Mouse (Mus musculus): ENCODE measurements at regions not wholly inside any gene's neighbourhood (a gene's known extent, or its start where the extent isn't known, plus 50 kb on each side); places are given as distances from the start of the nearest gene placed in this dataset.

DNA sequence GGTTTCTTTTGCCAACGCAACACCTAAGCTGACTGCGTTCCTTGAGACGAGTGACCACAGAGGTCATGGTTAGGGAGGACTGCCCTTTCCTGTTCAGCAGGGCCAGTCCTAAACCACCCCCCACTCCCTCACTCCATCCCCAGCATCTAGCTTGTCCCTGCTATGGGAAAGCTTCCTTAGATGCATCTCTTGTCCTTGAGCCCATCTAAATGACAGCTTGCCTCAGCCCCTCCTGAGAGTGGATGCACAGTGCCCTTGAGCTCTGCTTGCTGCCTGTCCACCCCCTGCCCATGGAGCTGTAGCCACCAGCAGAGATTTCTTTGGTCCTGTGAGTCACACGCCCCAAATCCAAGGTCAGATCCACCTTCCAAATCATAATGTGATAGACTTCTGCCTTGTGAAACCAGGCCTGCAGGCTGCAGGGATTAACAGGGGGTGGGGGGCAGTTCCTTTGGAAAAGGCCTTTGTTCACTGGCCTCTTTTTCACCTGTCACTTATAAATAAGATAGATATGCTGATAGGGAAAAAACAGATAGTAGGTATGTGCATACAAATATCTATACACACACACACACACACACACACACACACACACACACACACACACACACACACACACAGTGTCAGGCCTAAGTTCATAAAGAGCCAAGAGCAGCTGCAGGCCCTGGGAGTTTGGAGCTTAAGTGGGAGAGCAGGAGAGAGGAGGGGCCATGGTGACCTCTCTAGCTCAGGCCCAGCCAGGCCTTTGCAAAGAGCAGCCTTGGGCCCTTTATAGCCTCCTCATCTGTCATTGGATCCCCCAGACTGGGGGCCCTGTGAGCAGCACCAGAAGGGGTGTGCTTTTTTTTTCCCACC lies 56.4 kb upstream of the Adra2c start:
- Histone ChIP-seq H3K9me3 (ENCODE audit: control insufficient read depth, low read length) (no peaks in the 10 kb centered on the region), H3K4me2 (ENCODE audit: low read depth) (no peak overlapping the region), H3K4me3 (ENCODE audit: insufficient read depth in 1 of 2, low read depth in 2 of 2, low read length in 2 of 2) (no peak overlapping the region), H3K27ac (no peak overlapping the region), H3K4me1 (replicated peaks; ENCODE audit: control insufficient read depth in 2 of 2, insufficient read depth in 2 of 2, low read length in 1 of 2) (no peaks in the 10 kb centered on the region), H3K36me3 (replicated peaks; ENCODE audit: control insufficient read depth, insufficient read depth, low read depth) (no peaks in the 10 kb centered on the region), H3K9ac (replicated peaks) (no peak overlapping the region), H3K27me3 (ENCODE audit: control insufficient read depth, insufficient read depth, low read length) (no peaks in the 10 kb centered on the region)
- DNase-seq (ENCODE audit: low read depth in 3 of 3, low spot score in 3 of 3), result no peak
- 54% methylated on average over 4 of the region's 4 CpGs for WGBS (ENCODE audit: insufficient replicate concordance)
- no peak for ATAC-seq (ENCODE audit: insufficient read depth)
- TF ChIP-seq EP300 (IDR thresholded peaks at IDR 0.05; ENCODE audit: low read depth) (no peak), CTCF (IDR thresholded peaks at IDR 0.05; ENCODE audit: low read depth) (no peak)

DNA sequence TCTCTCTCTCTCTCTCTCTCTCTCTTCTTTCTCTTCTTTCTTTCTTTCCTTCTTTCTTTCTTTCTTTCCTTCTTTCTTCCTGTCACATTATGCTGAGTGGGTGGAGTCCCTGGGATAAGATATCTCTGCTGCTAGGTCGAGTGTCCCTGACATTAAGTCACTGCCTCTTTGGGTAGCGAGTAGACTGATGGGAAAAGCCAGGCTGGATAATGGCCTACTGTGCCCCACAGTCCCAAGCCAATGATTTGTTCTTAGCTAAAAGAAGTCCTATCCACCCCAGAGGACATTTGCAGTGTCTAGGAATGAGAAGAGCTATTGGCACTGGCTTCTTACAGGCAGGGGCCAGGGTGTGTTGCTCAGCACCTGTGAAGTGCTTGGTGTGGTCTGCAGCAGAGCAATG lies 61.8 kb upstream of the Adra2c start:
- Histone ChIP-seq H3K4me3 (ENCODE audit: insufficient read depth in 1 of 2, low read depth in 2 of 2, low read length in 2 of 2) (no peak overlapping the region), H3K9me3 (ENCODE audit: control insufficient read depth, low read length) (no peaks in the 10 kb centered on the region), H3K4me2 (ENCODE audit: low read depth) (no peak overlapping the region), H3K9ac (replicated peaks) (no peak overlapping the region), H3K27ac (no peak overlapping the region), H3K36me3 (replicated peaks; ENCODE audit: control insufficient read depth, insufficient read depth, low read depth) (no peaks in the 10 kb centered on the region), H3K27me3 (ENCODE audit: control insufficient read depth, insufficient read depth, low read length) (no peaks in the 10 kb centered on the region), H3K4me1 (replicated peaks; ENCODE audit: control insufficient read depth in 2 of 2, insufficient read depth in 2 of 2, low read length in 1 of 2) (no peaks in the 10 kb centered on the region)
- TF ChIP-seq CTCF (IDR thresholded peaks at IDR 0.05; ENCODE audit: low read depth) (no peak), EP300 (IDR thresholded peaks at IDR 0.05; ENCODE audit: low read depth) (no peak)
- 28% methylated on average over 2 of the region's 2 CpGs for WGBS (ENCODE audit: insufficient replicate concordance)
- DNase-seq (ENCODE audit: low read depth in 3 of 3, low spot score in 3 of 3) (no peak), ATAC-seq (ENCODE audit: insufficient read depth) (no peak)

GRCm38 (mm10) chr5:35215480-35216195 lies 62.5 kb upstream of the Adra2c start:
- DNase-seq (ENCODE audit: low read depth in 3 of 3, low spot score in 3 of 3) (no peak), ATAC-seq (ENCODE audit: insufficient read depth) (no peak)
- H3K4me1 ChIP-seq (replicated peaks; ENCODE audit: control insufficient read depth in 2 of 2, insufficient read depth in 2 of 2, low read length in 1 of 2), result no peaks in the 10 kb centered on the region
- no peak overlapping the region for H3K4me3 ChIP-seq (ENCODE audit: insufficient read depth in 1 of 2, low read depth in 2 of 2, low read length in 2 of 2)
- H3K27me3 ChIP-seq (ENCODE audit: control insufficient read depth, insufficient read depth, low read length), result no peaks in the 10 kb centered on the region
- H3K9ac ChIP-seq (replicated peaks), result no peak overlapping the region
- no peaks in the 10 kb centered on the region for H3K36me3 ChIP-seq (replicated peaks; ENCODE audit: control insufficient read depth, insufficient read depth, low read depth)
- WGBS (ENCODE audit: insufficient replicate concordance), result 36% methylated on average over 11 of the region's 11 CpGs
- H3K9me3 ChIP-seq (ENCODE audit: control insufficient read depth, low read length), result no peaks in the 10 kb centered on the region
- no peak overlapping the region for H3K4me2 ChIP-seq (ENCODE audit: low read depth)
- no peak for TF ChIP-seq CTCF (IDR thresholded peaks at IDR 0.05; ENCODE audit: low read depth)
- no peak for TF ChIP-seq EP300 (IDR thresholded peaks at IDR 0.05; ENCODE audit: low read depth)
- H3K27ac ChIP-seq, result no peak overlapping the region

- H3K27ac ChIP-seq, result no peak overlapping the region
- H3K36me3 ChIP-seq (replicated peaks; ENCODE audit: control insufficient read depth, insufficient read depth, low read depth), result no peaks in the 10 kb centered on the region
- TF ChIP-seq EP300 (IDR thresholded peaks at IDR 0.05; ENCODE audit: low read depth), result no peak
- TF ChIP-seq CTCF (IDR thresholded peaks at IDR 0.05; ENCODE audit: low read depth), result no peak
- H3K9me3 ChIP-seq (ENCODE audit: control insufficient read depth, low read length), result no peaks in the 10 kb centered on the region
- no peak for DNase-seq (ENCODE audit: low read depth in 3 of 3, low spot score in 3 of 3)
- no peak overlapping the region for H3K4me3 ChIP-seq (ENCODE audit: insufficient read depth in 1 of 2, low read depth in 2 of 2, low read length in 2 of 2)
- no peak for ATAC-seq (ENCODE audit: insufficient read depth)
- WGBS (ENCODE audit: insufficient replicate concordance), result 60% methylated on average over 11 of the region's 11 CpGs
- H3K27me3 ChIP-seq (ENCODE audit: control insufficient read depth, insufficient read depth, low read length), result no peaks in the 10 kb centered on the region
- no peak overlapping the region for H3K9ac ChIP-seq (replicated peaks)
- no peaks in the 10 kb centered on the region for H3K4me1 ChIP-seq (replicated peaks; ENCODE audit: control insufficient read depth in 2 of 2, insufficient read depth in 2 of 2, low read length in 1 of 2)
- no peak overlapping the region for H3K4me2 ChIP-seq (ENCODE audit: low read depth)
Observed at GRCm38 (mm10) chr5:35215007-35215406, 63.1 kb upstream of the Adra2c start.

- Histone ChIP-seq H3K27me3 (ENCODE audit: control insufficient read depth, insufficient read depth, low read length) (no peaks in the 10 kb centered on the region), H3K4me1 (replicated peaks; ENCODE audit: control insufficient read depth in 2 of 2, insufficient read depth in 2 of 2, low read length in 1 of 2) (no peaks in the 10 kb centered on the region), H3K9ac (replicated peaks) (no peak overlapping the region), H3K36me3 (replicated peaks; ENCODE audit: control insufficient read depth, insufficient read depth, low read depth) (no peaks in the 10 kb centered on the region), H3K27ac (no peak overlapping the region), H3K4me2 (ENCODE audit: low read depth) (no peak overlapping the region), H3K4me3 (ENCODE audit: insufficient read depth in 1 of 2, low read depth in 2 of 2, low read length in 2 of 2) (no peak overlapping the region), H3K9me3 (ENCODE audit: control insufficient read depth, low read length) (no peaks in the 10 kb centered on the region)
- ATAC-seq (ENCODE audit: insufficient read depth) (no peak), DNase-seq (ENCODE audit: low read depth in 3 of 3, low spot score in 3 of 3) (no peak)
- WGBS (ENCODE audit: insufficient replicate concordance), result 61% methylated on average over 1 of the region's 1 CpGs
- TF ChIP-seq CTCF (IDR thresholded peaks at IDR 0.05; ENCODE audit: low read depth) (no peak), EP300 (IDR thresholded peaks at IDR 0.05; ENCODE audit: low read depth) (no peak)
Observed at GRCm38 (mm10) chr5:35209348-35209747, 68.8 kb upstream of the Adra2c start.
